Mouse (Mus musculus): Measurements from ENCODE around the gene Slc30a1. TPM values are rescaled to one million over a fixed set of nuclear protein-coding genes. Genes with fewer than 3 reads are reported as not detected.
A peak's percentile ranks its signal among the peaks of the same experiment; 100 is the strongest.

Slc30a1 gene
- total RNA-seq, 2 experiments from 2014 or later = 16.6 to 21.0 TPM

- peak; percentile 41 for DNase-seq
These were observed 9.6 kb upstream of the Slc30a1 start for GRCm38 (mm10) chr1:191896806-191897552.

- no peak for DNase-seq
These were observed 682 bp upstream of the Slc30a1 start for GRCm38 (mm10) chr1:191905637-191906533.

GRCm38 (mm10) chr1:191907431-191907810, 854 bp downstream of the Slc30a1 start:
- DNase-seq = peak; percentile 89

GRCm38 (mm10) chr1:191908906-191909305, 2.3 kb downstream of the Slc30a1 start:
- DNase-seq = no peak

GRCm38 (mm10) chr1:191909316-191909715, 2.7 kb downstream of the Slc30a1 start:
- DNase-seq = no peak

GRCm38 (mm10) chr1:191910646-191911045, 4.1 kb downstream of the Slc30a1 start:
- no peak for DNase-seq

- no peak for DNase-seq
These were observed 4.6 kb downstream of the Slc30a1 start for GRCm38 (mm10) chr1:191911067-191911668.

GRCm38 (mm10) chr1:191914647-191915046, 8.1 kb downstream of the Slc30a1 start:
- no peak for DNase-seq

GRCm38 (mm10) chr1:191915586-191915985, 9.0 kb downstream of the Slc30a1 start:
- no peak for DNase-seq

- no peak for DNase-seq
These were observed 10.3 kb downstream of the Slc30a1 start for GRCm38 (mm10) chr1:191916876-191917275.

- DNase-seq = no peak
These were observed 12.8 kb downstream of the Slc30a1 start for GRCm38 (mm10) chr1:191919336-191919735.

- DNase-seq = no peak
These were observed 15.1 kb downstream of the Slc30a1 start for GRCm38 (mm10) chr1:191921701-191922100.

GRCm38 (mm10) chr1:191925496-191925895, 18.9 kb downstream of the Slc30a1 start:
- DNase-seq = no peak

- no peak for DNase-seq
These were observed 20.1 kb downstream of the Slc30a1 start for GRCm38 (mm10) chr1:191926681-191927080.

- no peak for DNase-seq
These were observed 21.8 kb downstream of the Slc30a1 start for GRCm38 (mm10) chr1:191928345-191928744.

GRCm38 (mm10) chr1:191929065-191929464, 22.5 kb downstream of the Slc30a1 start:
- DNase-seq = no peak

GRCm38 (mm10) chr1:191929897-191930524, 23.4 kb downstream of the Slc30a1 start:
- DNase-seq = peak; percentile 52

- no peak for DNase-seq
These were observed 24.0 kb downstream of the Slc30a1 start for GRCm38 (mm10) chr1:191930525-191931105.

GRCm38 (mm10) chr1:191932286-191932985, 25.9 kb downstream of the Slc30a1 start:
- no peak for DNase-seq

- DNase-seq = no peak
These were observed 26.5 kb downstream of the Slc30a1 start for GRCm38 (mm10) chr1:191932986-191933632.

GRCm38 (mm10) chr1:191943638-191944037, 37.1 kb downstream of the Slc30a1 start:
- DNase-seq = no peak

Measured in adrenal gland, postnatal 10 days (tissue).